Mouse (Mus musculus) liver, adult 2 months (tissue): ENCODE data around the gene Zfand2b. TPM values are rescaled to one million over a fixed set of nuclear protein-coding genes. Genes with fewer than 3 reads are reported as not detected.

Experiments used
- DNase-seq: peaks from one replicate; pipeline ENCODE4 v3.0.0-alpha.2; 2011; ENCODE audit warnings: low read depth, low spot score; ENCODE audit errors: extremely low read depth
- H3K27ac ChIP-seq: fragments of 200-500 bp; replicated peaks from 2 replicates; pipeline ENCODE4 v1.5.1; 2012; ENCODE audit warnings: low read depth, mild to moderate bottlenecking, control low read depth, inconsistent platforms, low read length; ENCODE audit not compliant: insufficient read depth
- H3K27me3 ChIP-seq: fragments of 200-500 bp; 2 replicates; pipeline ENCODE4 v1.6.1; 2012; ENCODE audit warnings: mild to moderate bottlenecking, moderate library complexity, low read length, inconsistent platforms; ENCODE audit not compliant: control insufficient read depth, insufficient read depth
- H3K36me3 ChIP-seq: fragments of 200-500 bp; 2 replicates; pipeline ENCODE4 v1.6.1; 2012; ENCODE audit warnings: low read length, inconsistent platforms; ENCODE audit not compliant: control insufficient read depth, insufficient read depth
- H3K4me1 ChIP-seq: fragments of 200-500 bp; 2 replicates; pipeline ENCODE4 v1.6.1; 2011; ENCODE audit warnings: low read length; ENCODE audit not compliant: control insufficient read depth, insufficient read depth
- H3K4me3 ChIP-seq: fragments of 200-500 bp; 2 replicates; pipeline ENCODE4 v1.5.1; 2011; ENCODE audit warnings: low read depth, mild to moderate bottlenecking, control low read depth, low read length, moderate library complexity; ENCODE audit not compliant: insufficient read depth
- H3K79me2 ChIP-seq: fragments of 200-500 bp; 2 replicates; pipeline ENCODE4 v1.6.1; 2012; ENCODE audit warnings: inconsistent platforms, mild to moderate bottlenecking, low read length, moderate library complexity; ENCODE audit not compliant: control insufficient read depth, insufficient read depth
- H3K9ac ChIP-seq: fragments of 200-500 bp; 2 replicates; pipeline ENCODE4 v1.6.1; 2012; ENCODE audit warnings: low read depth, mild to moderate bottlenecking, control low read depth, inconsistent platforms, low read length
- CTCF ChIP-seq: fragments of 200-500 bp; IDR thresholded peaks from 2 replicates; pipeline ENCODE4 v1.5.1; 2011; ENCODE audit warnings: low read depth, low read length, control low read depth
- POLR2A ChIP-seq: fragments of 200-500 bp; IDR thresholded peaks from 2 replicates; pipeline ENCODE4 v1.6.1; 2011; ENCODE audit warnings: low read length, control low read depth; ENCODE audit not compliant: insufficient read depth; ENCODE audit errors: extremely low read depth
- WGBS: fragments of 180-500 bp; shearing (Covaris S2); methylation state at CpG from one replicate; pipeline ENCODE4 v1.1.7; 2018; 5-methylcytosine and 5-hydroxymethylcytosine counted together
- polyA plus RNA-seq: library from polyadenylated mRNA; depleted of rRNA; stranded (reverse); fragments of >200 nt; gene quantifications from 2 replicates; pipeline ENCODE4 v1.2.3, GENCODE M21; 2012; rRNA removed
- total RNA-seq: library from RNA; depleted of rRNA; stranded (reverse); fragments of >200 nt; gene quantifications from 2 replicates; pipeline ENCODE4 v1.2.3, GENCODE M21; 2014; rRNA removed

Gene Zfand2b
- total and polyA plus RNA-seq, 2 experiments, result 30.5 to 81.4 TPM

GRCm38 (mm10) chr1:75218227-75219001, 50.0 kb downstream of the Zfand2b start:
- Histone ChIP-seq H3K36me3 (peaks cover 15% of the 10 kb centered on the region; the same call in 1 of the 2 replicates), H3K4me3 (peak overlapping the region; percentile 90), H3K27me3 (no peaks in the 10 kb centered on the region), H3K27ac (peak overlapping the region; percentile 93), H3K79me2 (peaks cover 6% of the 10 kb centered on the region; the same call in 1 of the 2 replicates), H3K4me1 (peaks cover 38% of the 10 kb centered on the region), H3K9ac (peak overlapping the region; percentile 93)
- TF ChIP-seq CTCF, result no peak
- TF ChIP-seq POLR2A, result no peak
- 1% methylated on average over 38 of the region's 38 CpGs for WGBS
- DNase-seq, result peak; percentile 39

GRCm38 (mm10) chr1:75219078-75219477, 50.6 kb downstream of the Zfand2b start:
- WGBS, result under 1% methylated on average over 24 of the region's 24 CpGs
- H3K27me3 ChIP-seq, result no peaks in the 10 kb centered on the region

GRCm38 (mm10) chr1:75219531-75219930, 51.1 kb downstream of the Zfand2b start, which contains the start of gene Tuba4a:
Gene Tuba4a, minus strand, starts transcription at chr1:75219865.
- H3K4me3 ChIP-seq, result peak within 1 kb of the TSS; percentile 90
- TF ChIP-seq POLR2A, result no peak

More at GRCm38 (mm10) chr1:75219078-75219477, 50.6 kb downstream of the Zfand2b start:
- Histone ChIP-seq H3K4me1 (peaks cover 32% of the 10 kb centered on the region), H3K36me3 (peaks cover 11% of the 10 kb centered on the region; the same call in 1 of the 2 replicates), H3K79me2 (peaks cover 6% of the 10 kb centered on the region; the same call in 1 of the 2 replicates), H3K9ac (peak overlapping the region; percentile 93), H3K27ac (peak overlapping the region; percentile 93), H3K4me3 (peak overlapping the region; percentile 90)
- DNase-seq, result peak; percentile 88
- TF ChIP-seq CTCF (peak; percentile 26), POLR2A (peak; percentile 99)

More at GRCm38 (mm10) chr1:75219531-75219930, 51.1 kb downstream of the Zfand2b start, which contains the start of gene Tuba4a:
- H3K27ac ChIP-seq, result peak within 1 kb of the TSS; percentile 93
- H3K79me2 ChIP-seq, result peaks cover 6% of the 10 kb centered on the region; the same call in 1 of the 2 replicates
- no peaks in the 10 kb centered on the region for H3K27me3 ChIP-seq
- H3K9ac ChIP-seq, result peak within 1 kb of the TSS; percentile 93
- no peak for DNase-seq
- H3K36me3 ChIP-seq, result peaks cover 10% of the 10 kb centered on the region; the same call in 1 of the 2 replicates
- WGBS, result 2% methylated on average over 34 of the region's 34 CpGs
- H3K4me1 ChIP-seq, result peaks cover 29% of the 10 kb centered on the region

Other genes with a start within 250 kb of the Zfand2b start
- gene Cfap65, start 233.0 kb upstream of the Zfand2b start, total RNA-seq, result not detected in 2 replicates
- gene Cfap65, start 233.0 kb upstream of the Zfand2b start, polyA plus RNA-seq, result not detected in 2 replicates
- 0.55 and 0.87 TPM in 2 replicates for gene Ihh, start 217.0 kb upstream of the Zfand2b start, total RNA-seq
- gene Ihh, start 217.0 kb upstream of the Zfand2b start, polyA plus RNA-seq, result 1.4 and 3.5 TPM in 2 replicates
- gene Nhej1, start 43.4 kb upstream of the Zfand2b start, total RNA-seq, result 1.1 and 1.9 TPM in 2 replicates
- 1.6 and 2.2 TPM in 2 replicates for gene Nhej1, start 43.4 kb upstream of the Zfand2b start, polyA plus RNA-seq
- gene Slc23a3, start 34.8 kb upstream of the Zfand2b start, total RNA-seq, result 0.20 TPM in 1 of 2 replicates, not detected in the other
- 0.10 and 0.15 TPM in 2 replicates for gene Slc23a3, start 34.8 kb upstream of the Zfand2b start, polyA plus RNA-seq
- gene Cnppd1, start 25.9 kb upstream of the Zfand2b start, total RNA-seq, result 26.4 and 37.4 TPM in 2 replicates
- 33.5 and 44.3 TPM in 2 replicates for gene Cnppd1, start 25.9 kb upstream of the Zfand2b start, polyA plus RNA-seq
- gene Retreg2, start 25.9 kb upstream of the Zfand2b start, total RNA-seq, result 77.6 and 103 TPM in 2 replicates
- 284 and 310 TPM in 2 replicates for gene Retreg2, start 25.9 kb upstream of the Zfand2b start, polyA plus RNA-seq
- 56.1 and 66.6 TPM in 2 replicates for gene Abcb6, start 11.7 kb downstream of the Zfand2b start, total RNA-seq
- gene Abcb6, start 11.7 kb downstream of the Zfand2b start, polyA plus RNA-seq, result 88.7 and 106 TPM in 2 replicates
- gene Ankzf1, start 23.5 kb downstream of the Zfand2b start, total RNA-seq, result 17.7 and 19.5 TPM in 2 replicates
- 12.5 and 16.6 TPM in 2 replicates for gene Ankzf1, start 23.5 kb downstream of the Zfand2b start, polyA plus RNA-seq
- 23.5 and 35.8 TPM in 2 replicates for gene Atg9a, start 23.6 kb downstream of the Zfand2b start, total RNA-seq
- 75.0 and 75.4 TPM in 2 replicates for gene Atg9a, start 23.6 kb downstream of the Zfand2b start, polyA plus RNA-seq
- gene Glb1l, start 42.2 kb downstream of the Zfand2b start, total RNA-seq, result 3.7 and 4.8 TPM in 2 replicates
- gene Glb1l, start 42.2 kb downstream of the Zfand2b start, polyA plus RNA-seq, result 2.1 and 2.5 TPM in 2 replicates
- 57.3 and 63.5 TPM in 2 replicates for gene Stk16, start 42.2 kb downstream of the Zfand2b start, total RNA-seq
- 190 and 221 TPM in 2 replicates for gene Stk16, start 42.2 kb downstream of the Zfand2b start, polyA plus RNA-seq
- gene Tuba4a, start 51.2 kb downstream of the Zfand2b start, total RNA-seq, result 80.9 and 117 TPM in 2 replicates
- gene Tuba4a, start 51.2 kb downstream of the Zfand2b start, polyA plus RNA-seq, result 242 and 267 TPM in 2 replicates
- gene A630095N17Rik, start 63.5 kb downstream of the Zfand2b start, total RNA-seq, result not detected in 2 replicates
- not detected in 2 replicates for gene A630095N17Rik, start 63.5 kb downstream of the Zfand2b start, polyA plus RNA-seq
- 25.4 and 30.3 TPM in 2 replicates for gene Dnajb2, start 67.8 kb downstream of the Zfand2b start, total RNA-seq
- 55.9 and 60.4 TPM in 2 replicates for gene Dnajb2, start 67.8 kb downstream of the Zfand2b start, polyA plus RNA-seq
- gene Ptprn, start 95.9 kb downstream of the Zfand2b start, total RNA-seq, result under 0.01 and 0.13 TPM in 2 replicates
- not detected in 2 replicates for gene Ptprn, start 95.9 kb downstream of the Zfand2b start, polyA plus RNA-seq
- 0.28 and 1.5 TPM in 2 replicates for gene Resp18, start 109.8 kb downstream of the Zfand2b start, total RNA-seq
- gene Resp18, start 109.8 kb downstream of the Zfand2b start, polyA plus RNA-seq, result not detected in 2 replicates
- gene Dnpep, start 149.3 kb downstream of the Zfand2b start, total RNA-seq, result 89.8 and 102 TPM in 2 replicates
- 106 and 111 TPM in 2 replicates for gene Dnpep, start 149.3 kb downstream of the Zfand2b start, polyA plus RNA-seq
- gene Des, start 191.7 kb downstream of the Zfand2b start, total RNA-seq, result 3.1 and 4.0 TPM in 2 replicates
- gene Des, start 191.7 kb downstream of the Zfand2b start, polyA plus RNA-seq, result 2.4 and 2.5 TPM in 2 replicates
- gene Speg, start 206.7 kb downstream of the Zfand2b start, total RNA-seq, result 0.55 and 1.5 TPM in 2 replicates
- 1.7 and 3.4 TPM in 2 replicates for gene Speg, start 206.7 kb downstream of the Zfand2b start, polyA plus RNA-seq